Mouse (Mus musculus): ENCODE data around the gene Pdss1. TPM values are rescaled to one million over a fixed set of nuclear protein-coding genes. Genes with fewer than 3 reads are reported as not detected.

Pdss1 gene
- 17.6 and 20.7 TPM in 2 replicates for polyA plus RNA-seq (2012; rRNA removed)

DNA sequence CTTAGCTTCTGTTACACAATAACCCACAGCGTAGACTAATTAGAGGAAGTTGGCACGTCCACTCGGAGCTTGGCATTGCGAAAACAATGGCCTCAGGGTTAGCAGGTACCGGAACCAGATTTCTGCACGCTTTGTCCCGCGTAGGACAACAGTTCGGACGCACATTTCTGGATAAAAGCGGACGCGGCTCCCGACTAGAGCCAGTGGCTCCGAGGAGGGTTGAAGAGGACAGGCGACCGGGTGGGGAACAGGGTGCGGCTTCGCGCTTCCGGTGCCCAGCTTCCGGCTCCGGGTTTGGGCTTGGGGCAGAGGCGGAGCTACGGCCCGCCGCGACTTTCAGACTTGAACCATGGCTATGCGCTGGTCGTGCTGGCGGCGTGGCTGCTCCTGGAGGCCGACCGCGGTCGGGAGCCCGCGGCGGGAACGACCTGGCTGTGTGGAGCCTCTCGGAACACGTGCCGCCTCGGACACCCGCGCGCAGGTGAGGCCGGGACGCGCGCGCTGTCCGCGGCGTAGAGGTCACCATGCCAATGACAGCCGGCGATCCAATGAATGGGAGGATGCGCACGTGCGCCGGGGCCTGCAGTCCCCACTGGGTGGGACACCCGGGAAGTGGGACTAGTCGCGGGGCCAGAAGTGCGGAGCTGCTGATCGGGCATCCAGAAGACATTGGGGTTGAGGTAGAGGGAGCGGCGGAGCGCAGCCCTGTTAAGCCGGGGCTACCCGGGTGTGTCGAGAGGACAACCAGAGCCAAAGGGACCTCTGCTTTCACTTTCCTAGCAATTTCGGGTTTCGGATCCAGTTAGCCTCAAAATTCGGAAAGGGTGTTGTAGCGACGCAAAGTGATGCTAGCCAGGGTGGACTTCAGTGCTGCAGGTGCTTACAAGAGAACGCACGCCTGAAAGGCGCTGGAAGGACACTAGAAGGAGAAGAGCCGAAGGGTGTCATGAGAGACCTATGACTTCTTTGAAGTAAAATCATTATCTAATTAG, at the start of gene Pdss1:
Gene Pdss1, plus strand, starts transcription at position 241 of the 992 bp plus-strand sequence.

Other genes with a start within 250 kb of the Pdss1 start
- 1.2 and 2.0 TPM in 2 replicates for gene Apbb1ip, start 121.4 kb upstream of the Pdss1 start, polyA plus RNA-seq (2012; rRNA removed)
- 115 and 168 TPM in 2 replicates for gene Abi1, start 144.7 kb downstream of the Pdss1 start, polyA plus RNA-seq (2012; rRNA removed)
- gene Acbd5, start 172.6 kb downstream of the Pdss1 start, polyA plus RNA-seq (2012; rRNA removed) = 16.2 and 19.3 TPM in 2 replicates